Mouse (Mus musculus) cerebellum, adult (tissue): ENCODE measurements around the gene Ttll12.

Experiments
- ATAC-seq: cut with Nextera tagmentation; 2 replicates; pipeline ENCODE4 v1.9.2; 2017; ENCODE audit warnings: mild to moderate bottlenecking, moderate library complexity, mixed read lengths; ENCODE audit not compliant: insufficient number of reproducible peaks, low FRiP score, low TSS enrichment

Ttll12 gene

GRCm38 (mm10) chr15:83528892-83529291 lies 66.1 kb downstream of the Ttll12 start:
- ATAC-seq: no peak

- no peak for ATAC-seq
These were observed 67.2 kb downstream of the Ttll12 start for GRCm38 (mm10) chr15:83527747-83528146.

- ATAC-seq: no peak
These were observed 67.9 kb downstream of the Ttll12 start for GRCm38 (mm10) chr15:83527092-83527437.

- ATAC-seq: no peak
These were observed 68.4 kb downstream of the Ttll12 start, which contains the start of gene Bik for GRCm38 (mm10) chr15:83526424-83527091. Bik (plus strand) TSS chr15:83526862.
